Mouse (Mus musculus) left cerebral cortex, adult 2 months (tissue): ENCODE measurements around the gene Prl6a1. TPM values are rescaled to one million over a fixed set of nuclear protein-coding genes. Genes with fewer than 3 reads are reported as not detected.

Experiments
- DNase-seq, 2 experiments: peaks; one replicate each; pipeline ENCODE4 v3.0.0; 2021 to 2022; ENCODE audit warnings: low spot score in 2 of 2, mixed read lengths in 1 of 2; ENCODE audit errors: extremely low spot score in 1 of 2
- H3K27ac ChIP-seq: fragments of 200-600 bp; 2 replicates; pipeline ENCODE4 v1.8.1; 2022
- H3K4me3 ChIP-seq: fragments of 200-600 bp; 2 replicates; pipeline ENCODE4 v1.8.1; 2022
- CTCF ChIP-seq: fragments of 200-600 bp; IDR thresholded peaks from 2 replicates; pipeline ENCODE4 v1.8.1; 2022; ENCODE audit warnings: antibody characterized with exemption, mild to moderate bottlenecking, moderate library complexity
- intact Hi-C: fragments of 180-260 bp; cut with DNase I; formaldehyde crosslinking; loops from one replicate; pipeline ENCODE4 v1.15.1; 2025
- long read RNA-seq, 2 experiments: library from polyadenylated mRNA; stranded (forward); transcript quantifications; one replicate each; pipeline ENCODE4 v2.0.0; 2021; ENCODE audit warnings: borderline mapping rate in 2 of 2
- total RNA-seq, 2 experiments: library from RNA; stranded (reverse); gene quantifications; 2 replicates each; pipeline ENCODE4 v1.2.3; 2021

Gene Prl6a1
- total RNA-seq, result not detected
- long read RNA-seq, experiment 1, result 0 reads
- long read RNA-seq, experiment 2, result 0 reads

GRCm38 (mm10) chr13:27312334-27313225 lies at the start of gene Prl6a1:
Gene Prl6a1 (plus strand): TSS chr13:27312627.
- intact Hi-C loops, result no loop called here
- H3K27ac ChIP-seq, result no peak within 1 kb of the TSS
- TF ChIP-seq CTCF, result no peak
- no peak for DNase-seq
- no peak within 1 kb of the TSS for H3K4me3 ChIP-seq

- DNase-seq, result no peak
- intact Hi-C loops, result no loop called here
- TF ChIP-seq CTCF, result no peak
- Histone ChIP-seq H3K4me3 (no peak overlapping the region), H3K27ac (no peak overlapping the region)
These were observed 22.6 kb downstream of the Prl6a1 start for GRCm38 (mm10) chr13:27334989-27335388.

GRCm38 (mm10) chr13:27342733-27343275 lies 30.4 kb downstream of the Prl6a1 start:
- no peak for TF ChIP-seq CTCF
- no peak for DNase-seq
- Histone ChIP-seq H3K27ac (no peak overlapping the region), H3K4me3 (no peak overlapping the region)
- intact Hi-C loops, result no loop called here

DNA sequence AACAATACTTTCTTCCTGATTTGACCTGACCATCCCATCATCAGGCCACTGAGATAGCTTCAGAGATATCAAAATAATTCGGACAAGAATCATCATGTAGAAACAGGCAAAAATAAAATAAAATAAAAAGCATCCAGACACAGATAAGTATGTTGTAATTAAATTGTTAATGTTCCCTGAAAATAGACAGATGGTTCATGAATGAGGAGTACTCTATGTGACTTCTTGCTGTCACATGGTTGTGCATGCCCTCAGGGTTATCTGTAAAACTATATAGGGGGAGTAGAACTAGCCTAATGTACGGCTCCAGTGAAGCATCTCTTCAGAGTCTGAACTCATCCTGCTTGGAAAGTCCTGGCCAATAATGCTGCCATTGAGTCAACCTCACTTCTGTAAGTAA lies 32.9 kb downstream of the Prl6a1 start, which contains the start of gene Prl8a2:
TSS of gene Prl8a2 (plus strand) at position 301 of the 400 bp plus-strand sequence.
- no peak for TF ChIP-seq CTCF
- no peak for DNase-seq

More for the DNA sequence above, 32.9 kb downstream of the Prl6a1 start, which contains the start of gene Prl8a2:
- intact Hi-C loops, result no loop called here
- Histone ChIP-seq H3K27ac (no peak within 1 kb of the TSS), H3K4me3 (no peak within 1 kb of the TSS)

Other genes starting within 250 kb of the Prl6a1 start
- gene Prl3d1, start 218.4 kb upstream of the Prl6a1 start, total RNA-seq, result not detected
- gene Prl3d2, start 190.9 kb upstream of the Prl6a1 start, total RNA-seq, result not detected
- not detected for gene Prl3d3, start 155.8 kb upstream of the Prl6a1 start, total RNA-seq
- gene Prl3c1, start 116.0 kb upstream of the Prl6a1 start, total RNA-seq, result not detected
- gene Prl3b1, start 70.8 kb upstream of the Prl6a1 start, total RNA-seq, result not detected
- gene Prl3a1, start 53.2 kb upstream of the Prl6a1 start, total RNA-seq, result not detected
- gene Prl8a2, start 33.0 kb downstream of the Prl6a1 start, total RNA-seq, result not detected
- not detected for gene Prl2b1, start 78.2 kb downstream of the Prl6a1 start, total RNA-seq
- not detected for gene Prl8a6, start 126.1 kb downstream of the Prl6a1 start, total RNA-seq
- not detected for gene Prl8a8, start 200.6 kb downstream of the Prl6a1 start, total RNA-seq